Mouse (Mus musculus) ES-CJ7 (cell line): ENCODE data around the gene Gon4l.
A peak's percentile ranks its signal among the peaks of the same experiment; 100 is the strongest.

Source experiments
- DNase-seq: peaks from one replicate; pipeline ENCODE4 v3.0.0; 2011; ENCODE audit warnings: low read depth, low spot score

The Gon4l gene

GRCm38 (mm10) chr3:88906393-88907159, 71.5 kb downstream of the Gon4l start:
- no peak for DNase-seq

- DNase-seq = no peak
Measured at GRCm38 (mm10) chr3:88912585-88912984, 77.6 kb downstream of the Gon4l start.

- peak; percentile 92 for DNase-seq
Measured at GRCm38 (mm10) chr3:88913511-88914383, 78.7 kb downstream of the Gon4l start, which contains the start of gene Msto1. TSS of gene Msto1 (minus strand) at chr3:88913999.

GRCm38 (mm10) chr3:88914384-88914810, 79.4 kb downstream of the Gon4l start:
- DNase-seq = no peak

GRCm38 (mm10) chr3:88918981-88919380, 84.0 kb downstream of the Gon4l start:
- no peak for DNase-seq

- no peak for DNase-seq
Measured at GRCm38 (mm10) chr3:88921411-88921810, 86.4 kb downstream of the Gon4l start.

DNA sequence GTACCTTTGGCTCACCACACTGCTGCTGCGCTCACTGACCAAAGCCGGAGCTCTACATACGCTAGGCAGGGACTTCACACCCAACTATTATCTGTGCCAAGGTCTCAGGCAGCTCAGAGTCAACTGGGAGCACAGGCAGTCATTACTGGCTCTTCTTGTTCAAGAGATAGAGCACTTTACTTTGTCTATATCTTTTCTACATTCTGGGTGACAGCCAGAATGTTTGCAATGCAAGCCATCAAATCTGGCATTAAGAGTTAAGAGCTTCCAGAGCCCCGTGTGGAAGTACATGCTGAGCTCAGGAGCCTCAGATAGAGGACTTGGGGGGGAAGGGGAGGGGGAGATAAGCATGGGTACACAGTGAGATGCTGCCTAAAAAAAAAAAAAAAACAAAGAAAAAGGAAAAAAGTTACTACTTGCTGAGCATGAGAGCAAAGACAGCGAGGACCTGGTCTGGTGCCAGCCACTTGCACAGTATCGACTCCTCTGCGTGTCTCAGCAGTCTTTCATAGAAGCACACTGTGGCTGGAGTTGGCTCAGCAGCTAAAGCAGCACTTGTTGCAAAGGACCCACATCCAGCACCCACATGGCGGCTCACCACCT, 89.1 kb downstream of the Gon4l start:
- no peak for DNase-seq

DNA sequence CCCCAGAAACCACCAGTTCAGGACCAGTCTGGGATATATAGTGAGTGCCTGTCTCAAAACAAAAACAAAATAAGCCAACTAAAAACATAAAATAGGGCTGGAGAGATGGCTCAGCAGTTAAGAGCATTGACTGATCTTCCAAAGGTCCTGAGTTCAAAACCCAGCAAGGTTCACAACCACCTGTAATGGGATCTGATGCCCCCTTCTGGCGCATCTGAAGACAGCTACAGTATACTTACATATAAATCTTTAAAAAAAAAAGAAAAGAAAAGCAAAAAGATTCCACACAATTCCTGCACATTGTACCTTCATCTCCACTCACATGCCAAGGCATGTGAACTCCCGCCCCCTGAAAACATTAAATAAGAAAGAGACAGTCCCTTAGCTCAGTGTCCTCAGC, 90.6 kb downstream of the Gon4l start:
- DNase-seq = no peak

DNA sequence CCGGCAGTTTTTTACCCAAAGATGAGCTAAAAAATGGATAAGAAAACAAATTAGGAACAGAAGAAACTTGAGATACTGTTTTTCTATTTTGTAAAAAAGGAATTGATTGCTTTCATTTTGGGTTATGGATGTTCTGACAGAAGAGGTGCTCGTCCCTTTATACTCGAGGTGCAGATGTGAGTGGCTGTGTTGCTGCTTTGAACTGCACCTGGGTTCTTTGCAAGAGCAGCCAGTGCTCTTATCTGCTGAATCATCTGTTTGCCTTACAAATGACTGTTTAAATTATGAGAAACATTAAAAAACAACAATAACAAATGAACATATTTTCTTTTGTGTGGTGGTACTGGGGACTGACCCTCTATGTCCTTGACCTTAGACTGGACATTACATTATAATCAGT, 94.5 kb downstream of the Gon4l start:
- DNase-seq = no peak

DNA sequence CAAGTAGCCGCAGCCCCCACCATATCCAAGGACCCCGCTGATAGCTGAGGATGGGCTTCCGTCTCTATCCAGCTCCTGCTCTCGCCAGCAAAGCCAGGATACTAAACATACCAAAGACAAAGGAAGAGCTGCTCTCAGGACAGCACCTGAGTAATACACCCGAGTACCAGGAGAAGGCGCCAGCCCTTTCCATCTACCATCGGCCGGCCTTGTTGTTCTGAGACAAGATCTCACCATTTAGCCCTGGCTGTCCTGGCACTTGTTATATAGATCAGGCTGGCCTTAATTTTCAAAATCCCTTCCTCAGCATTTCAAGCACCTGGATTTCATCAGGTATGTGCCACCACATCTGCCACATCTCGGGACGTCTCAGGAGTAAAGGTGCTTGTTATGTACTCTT, 104.0 kb downstream of the Gon4l start:
- peak; percentile 49 for DNase-seq

GRCm38 (mm10) chr3:88939749-88940148, 104.7 kb downstream of the Gon4l start:
- peak; percentile 86 for DNase-seq

GRCm38 (mm10) chr3:88942316-88942880, 107.4 kb downstream of the Gon4l start:
- DNase-seq = no peak

GRCm38 (mm10) chr3:88944109-88944508, 109.1 kb downstream of the Gon4l start:
- DNase-seq = no peak

GRCm38 (mm10) chr3:88949786-88950575, 115.0 kb downstream of the Gon4l start:
- peak; percentile 85 for DNase-seq

DNA sequence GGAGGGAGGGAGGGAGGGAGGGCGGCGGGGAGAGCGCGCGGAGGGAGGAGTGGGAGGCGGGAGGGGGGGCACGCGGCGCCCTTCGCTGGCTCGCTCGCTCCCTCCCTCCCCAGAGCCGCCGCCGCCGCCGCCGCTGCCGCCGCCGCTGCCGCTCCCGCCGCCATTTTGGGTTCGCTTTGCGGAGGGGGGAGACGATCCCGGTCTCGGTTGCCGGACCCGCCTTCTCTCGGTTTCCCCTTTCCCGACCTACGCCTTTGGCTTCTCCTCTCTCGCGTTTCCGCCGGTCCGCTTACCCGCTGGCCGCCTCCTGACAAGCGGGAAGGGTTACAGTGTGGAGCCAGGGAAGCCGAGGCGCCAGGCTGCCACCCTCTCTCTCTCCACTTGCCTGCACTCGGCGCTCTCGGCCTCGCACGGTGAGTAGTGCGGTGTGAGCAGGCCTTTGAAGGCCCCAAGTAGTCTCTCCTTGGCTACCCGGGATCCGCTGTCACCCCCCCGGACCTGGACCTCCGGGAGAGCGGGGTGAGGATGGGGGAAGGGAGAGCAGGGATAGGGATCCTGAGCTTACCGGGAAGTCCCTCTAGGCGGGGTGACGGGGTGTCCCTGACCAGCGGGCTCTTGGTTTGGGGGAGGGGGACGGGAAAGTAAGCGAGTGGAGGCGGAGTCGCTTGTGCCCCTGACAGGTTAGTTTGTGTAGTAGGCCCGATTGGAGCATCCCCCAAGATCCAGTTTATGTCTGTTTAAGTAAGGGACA, 115.7 kb downstream of the Gon4l start, which contains the start of the genes Ash1l and Dap3:
Gene Ash1l (plus strand): TSS at position 47 of the 751 bp plus-strand sequence.
Gene Dap3 (minus strand): TSS at position 606 of the 751 bp plus-strand sequence.
- DNase-seq = peak; percentile 86

GRCm38 (mm10) chr3:88951327-88951800, 116.3 kb downstream of the Gon4l start:
- no peak for DNase-seq

GRCm38 (mm10) chr3:88953246-88953645, 118.2 kb downstream of the Gon4l start:
- DNase-seq = no peak

DNA sequence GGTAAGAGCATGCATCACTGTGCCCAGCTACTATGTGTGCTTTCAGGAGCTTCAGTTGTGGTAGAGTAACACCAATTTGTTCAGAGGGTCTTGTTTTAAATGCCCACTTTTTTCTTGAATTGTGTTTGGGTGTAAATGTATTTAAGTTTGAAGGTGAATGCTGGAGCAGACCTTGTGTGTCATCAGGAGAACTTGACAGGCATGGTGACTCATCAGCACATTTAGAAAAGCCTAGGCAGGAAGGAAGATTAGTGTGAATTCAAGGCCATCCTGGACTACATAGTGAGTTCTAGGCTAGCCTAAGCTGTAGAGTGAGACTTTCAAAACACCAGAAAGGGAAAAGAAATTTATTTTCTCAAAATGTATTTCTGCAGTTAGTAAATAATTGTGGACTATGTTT, 118.7 kb downstream of the Gon4l start:
- no peak for DNase-seq
